Mouse (Mus musculus): ENCODE results near the gene Fignl1.

Fignl1 gene

GRCm38 (mm10) chr11:11832755-11833084 is 24.0 kb upstream of the Fignl1 start:
- no peak for DNase-seq (ENCODE audit: low spot score in 2 of 2)

GRCm38 (mm10) chr11:11831940-11832754 is 23.4 kb upstream of the Fignl1 start:
- no peak for DNase-seq (ENCODE audit: low spot score in 2 of 2)

- DNase-seq (ENCODE audit: low spot score in 2 of 2): no peak
These were observed 22.8 kb upstream of the Fignl1 start for GRCm38 (mm10) chr11:11831526-11831925.

GRCm38 (mm10) chr11:11830884-11831495 is 22.2 kb upstream of the Fignl1 start:
- DNase-seq (ENCODE audit: low spot score in 2 of 2): no peak

- DNase-seq (ENCODE audit: low spot score in 2 of 2): no peak
These were observed 20.6 kb upstream of the Fignl1 start for GRCm38 (mm10) chr11:11829161-11830000.

- DNase-seq (ENCODE audit: low spot score in 2 of 2): no peak
These were observed 20.0 kb upstream of the Fignl1 start for GRCm38 (mm10) chr11:11828761-11829160.

- no peak for DNase-seq (ENCODE audit: low spot score in 2 of 2)
These were observed 19.5 kb upstream of the Fignl1 start for GRCm38 (mm10) chr11:11828251-11828650.

- DNase-seq (ENCODE audit: low spot score in 2 of 2): no peak
These were observed 17.7 kb upstream of the Fignl1 start for GRCm38 (mm10) chr11:11826475-11826874.

- DNase-seq (ENCODE audit: low spot score in 2 of 2): no peak
These were observed 16.9 kb upstream of the Fignl1 start for GRCm38 (mm10) chr11:11825670-11826069.

GRCm38 (mm10) chr11:11824970-11825635 is 16.3 kb upstream of the Fignl1 start:
- DNase-seq (ENCODE audit: low spot score in 2 of 2): no peak

GRCm38 (mm10) chr11:11823980-11824911 is 15.5 kb upstream of the Fignl1 start:
- no peak for DNase-seq (ENCODE audit: low spot score in 2 of 2)

GRCm38 (mm10) chr11:11822181-11823095 is 13.7 kb upstream of the Fignl1 start:
- DNase-seq (ENCODE audit: low spot score in 2 of 2): no peak

- DNase-seq (ENCODE audit: low spot score in 2 of 2): no peak
These were observed 12.7 kb upstream of the Fignl1 start for GRCm38 (mm10) chr11:11821387-11821975.

- no peak for DNase-seq (ENCODE audit: low spot score in 2 of 2)
These were observed 12.0 kb upstream of the Fignl1 start for GRCm38 (mm10) chr11:11820737-11821136.

GRCm38 (mm10) chr11:11820251-11820650 is 11.5 kb upstream of the Fignl1 start:
- peak; percentile 42 to 81 for DNase-seq (ENCODE audit: low spot score in 2 of 2)

- no peak for DNase-seq (ENCODE audit: low spot score in 2 of 2)
These were observed 10.4 kb upstream of the Fignl1 start for GRCm38 (mm10) chr11:11819206-11819605.

GRCm38 (mm10) chr11:11818797-11819196 is 10.0 kb upstream of the Fignl1 start:
- no peak for DNase-seq (ENCODE audit: low spot score in 2 of 2)

GRCm38 (mm10) chr11:11815737-11816136 is 7.0 kb upstream of the Fignl1 start:
- no peak for DNase-seq (ENCODE audit: low spot score in 2 of 2)

- peak; percentile 53 to 67 for DNase-seq (ENCODE audit: low spot score in 2 of 2)
These were observed 3.2 kb upstream of the Fignl1 start for GRCm38 (mm10) chr11:11811906-11812480.
